Mouse (Mus musculus) liver, embryonic 14.5 days (tissue): ENCODE data around the gene Pam.

Source experiments
- CTCF ChIP-seq: IDR thresholded peaks from 2 replicates; pipeline ENCODE4 v1.5.1; 2016; ENCODE audit warnings: antibody characterized with exemption, low read depth, control low read depth
- EP300 ChIP-seq: IDR thresholded peaks from 2 replicates; pipeline ENCODE4 v1.6.1; 2016; ENCODE audit warnings: antibody characterized with exemption, low read depth

DNA sequence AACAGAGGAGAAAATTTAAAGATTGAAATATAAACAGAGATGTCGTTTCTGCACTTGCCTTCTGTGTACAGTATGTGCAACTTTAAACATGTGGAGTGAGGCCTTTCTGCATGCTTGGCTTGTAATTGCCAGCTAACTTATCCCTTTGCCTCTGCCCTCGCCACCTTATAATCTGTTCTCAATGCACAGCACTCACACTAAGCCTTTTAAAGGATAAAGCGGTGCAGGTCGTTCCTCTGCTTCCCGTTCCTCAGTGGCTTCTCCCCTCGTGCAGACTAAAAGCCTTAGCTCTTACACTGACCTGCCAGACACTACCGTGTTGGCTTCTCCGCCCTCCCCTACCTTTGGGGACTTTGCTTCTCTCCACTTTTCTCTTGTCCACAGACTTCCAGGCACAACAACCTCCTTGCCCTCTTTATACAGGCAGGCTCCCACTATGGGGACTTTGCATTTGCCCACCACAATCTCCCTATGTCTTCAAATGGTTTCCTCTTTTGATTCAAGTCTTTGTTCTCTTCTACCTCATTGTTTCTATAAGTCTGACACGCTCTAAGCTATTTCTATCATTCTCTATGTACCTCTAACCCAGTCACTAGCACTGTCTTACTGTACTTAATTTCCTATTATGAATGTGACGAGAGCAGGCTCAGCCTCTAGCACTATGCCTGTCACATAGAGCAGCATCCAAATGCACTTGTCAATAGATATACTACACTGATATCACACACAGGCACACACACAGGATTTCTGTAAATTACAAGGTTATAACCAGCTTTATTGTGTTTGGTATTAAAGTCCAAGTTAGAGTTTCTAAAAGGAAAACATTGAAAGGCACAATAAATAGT is 79.2 kb downstream of the Pam start:
- TF ChIP-seq EP300 (no peak), CTCF (no peak)
